Mouse (Mus musculus) olfactory bulb, adult 2 months (tissue): ENCODE data around the gene Pola2. TPM values are rescaled to one million over a fixed set of nuclear protein-coding genes. Genes with fewer than 3 reads are reported as not detected.

ENCODE experiments used
- H3K27ac ChIP-seq: fragments of 200-500 bp; 2 replicates; pipeline ENCODE4 v1.5.1; 2012; ENCODE audit warnings: low read depth, low read length; ENCODE audit not compliant: insufficient read depth
- H3K4me1 ChIP-seq: fragments of 200-500 bp; 2 replicates; pipeline ENCODE4 v1.6.1; 2012; ENCODE audit warnings: low read length; ENCODE audit not compliant: control insufficient read depth, insufficient read depth
- H3K4me3 ChIP-seq: fragments of 200-500 bp; 2 replicates; pipeline ENCODE4 v1.5.1; 2012; ENCODE audit warnings: mild to moderate bottlenecking, low read depth, low read length, moderate library complexity; ENCODE audit not compliant: insufficient read depth
- CTCF ChIP-seq: fragments of 200-500 bp; IDR thresholded peaks from 2 replicates; pipeline ENCODE4 v1.5.1; 2012; ENCODE audit warnings: low read depth, mild to moderate bottlenecking, low read length, moderate library complexity; ENCODE audit not compliant: insufficient read depth
- POLR2A ChIP-seq: fragments of 200-500 bp; IDR thresholded peaks from 2 replicates; pipeline ENCODE4 v1.6.1; 2012; ENCODE audit warnings: mild to moderate bottlenecking, low read depth, low read length, moderate library complexity; ENCODE audit not compliant: insufficient read depth
- WGBS: fragments of 180-500 bp; shearing (Covaris S2); methylation state at CpG from one replicate; pipeline ENCODE4 v1.1.7; 2018; 5-methylcytosine and 5-hydroxymethylcytosine counted together
- polyA plus RNA-seq: library from polyadenylated mRNA; stranded (reverse); fragments of >200 nt; gene quantifications from 2 replicates; pipeline ENCODE4 v1.2.4, GENCODE M21; 2012; ENCODE audit warnings: low replicate concordance; ENCODE audit not compliant: missing spikeins, insufficient read depth, insufficient read length

Gene Pola2
- polyA plus RNA-seq, 1 experiment: not detected

- WGBS: 28% methylated on average over 4 of the region's 4 CpGs
- H3K4me1 ChIP-seq: no peaks in the 10 kb centered on the region
- H3K27ac ChIP-seq: no peak overlapping the region
- no peak for TF ChIP-seq POLR2A
- no peak for TF ChIP-seq CTCF
- H3K4me3 ChIP-seq: no peak overlapping the region
These were observed 11.7 kb upstream of the Pola2 start for GRCm38 (mm10) chr19:5975676-5976075.

GRCm38 (mm10) chr19:5975112-5975511 is 11.1 kb upstream of the Pola2 start:
- no peak for TF ChIP-seq POLR2A
- TF ChIP-seq CTCF: no peak
- no peaks in the 10 kb centered on the region for H3K4me1 ChIP-seq
- no peak overlapping the region for H3K4me3 ChIP-seq
- H3K27ac ChIP-seq: no peak overlapping the region
- WGBS: 35% methylated on average over 4 of the region's 4 CpGs

- no peak overlapping the region for H3K27ac ChIP-seq
- no peaks in the 10 kb centered on the region for H3K4me1 ChIP-seq
- no peak for TF ChIP-seq CTCF
- no peak for TF ChIP-seq POLR2A
- no peak overlapping the region for H3K4me3 ChIP-seq
- 89% methylated on average over 10 of the region's 10 CpGs for WGBS
These were observed 3.7 kb upstream of the Pola2 start for GRCm38 (mm10) chr19:5967664-5968063.

- TF ChIP-seq CTCF: no peak
- no peak for TF ChIP-seq POLR2A
- 81% methylated on average over 6 of the region's 6 CpGs for WGBS
- Histone ChIP-seq H3K4me3 (no peak overlapping the region), H3K27ac (no peak overlapping the region), H3K4me1 (no peaks in the 10 kb centered on the region)
These were observed 2.8 kb upstream of the Pola2 start for GRCm38 (mm10) chr19:5966786-5967185.

- H3K27ac ChIP-seq: no peak overlapping the region
- no peaks in the 10 kb centered on the region for H3K4me1 ChIP-seq
- WGBS: 94% methylated on average over 2 of the region's 2 CpGs
- H3K4me3 ChIP-seq: no peak overlapping the region
- TF ChIP-seq POLR2A (no peak), CTCF (no peak)
These were observed 1.9 kb upstream of the Pola2 start for GRCm38 (mm10) chr19:5965910-5966309.

- H3K4me1 ChIP-seq: no peaks in the 10 kb centered on the region
- H3K4me3 ChIP-seq: no peak overlapping the region
- TF ChIP-seq POLR2A (no peak), CTCF (no peak)
- no peak overlapping the region for H3K27ac ChIP-seq
- WGBS: 13% methylated on average over 4 of the region's 4 CpGs
These were observed 1.3 kb upstream of the Pola2 start for GRCm38 (mm10) chr19:5965280-5965679.

- 87% methylated on average over 2 of the region's 2 CpGs for WGBS
- H3K4me3 ChIP-seq: no peak overlapping the region
- no peak overlapping the region for H3K27ac ChIP-seq
- no peak for TF ChIP-seq CTCF
- TF ChIP-seq POLR2A: no peak
- H3K4me1 ChIP-seq: no peaks in the 10 kb centered on the region
These were observed 802 bp upstream of the Pola2 start for GRCm38 (mm10) chr19:5964804-5965203.

GRCm38 (mm10) chr19:5962651-5963050 is 1.4 kb downstream of the Pola2 start:
- no peak overlapping the region for H3K4me3 ChIP-seq
- WGBS: 24% methylated on average over 1 of the region's 1 CpGs
- H3K27ac ChIP-seq: no peak overlapping the region
- TF ChIP-seq POLR2A (no peak), CTCF (no peak)
- no peaks in the 10 kb centered on the region for H3K4me1 ChIP-seq

- H3K4me3 ChIP-seq: no peak overlapping the region
- no peaks in the 10 kb centered on the region for H3K4me1 ChIP-seq
- WGBS: 91% methylated on average over 5 of the region's 5 CpGs
- no peak for TF ChIP-seq CTCF
- TF ChIP-seq POLR2A: no peak
- H3K27ac ChIP-seq: no peak overlapping the region
These were observed 6.6 kb downstream of the Pola2 start for GRCm38 (mm10) chr19:5957371-5957770.

- no peak overlapping the region for H3K27ac ChIP-seq
- no peak for TF ChIP-seq POLR2A
- TF ChIP-seq CTCF: no peak
- no peak overlapping the region for H3K4me3 ChIP-seq
- no peaks in the 10 kb centered on the region for H3K4me1 ChIP-seq
- 6% methylated on average over 3 of the region's 3 CpGs for WGBS
These were observed 7.3 kb downstream of the Pola2 start for GRCm38 (mm10) chr19:5956685-5957084.
